Mouse (Mus musculus) spleen, adult 2 months (tissue): ENCODE data around the gene Marc2.

ENCODE experiments used
- CTCF ChIP-seq: fragments of 200-500 bp; IDR thresholded peaks from 2 replicates; pipeline ENCODE4 v1.5.1; 2011; ENCODE audit warnings: mild to moderate bottlenecking, inconsistent platforms; ENCODE audit not compliant: insufficient read depth, insufficient read length, insufficient replicate concordance; ENCODE audit errors: extremely low read depth
- POLR2A ChIP-seq: fragments of 200-500 bp; IDR thresholded peaks from 2 replicates; pipeline ENCODE4 v1.6.1; 2011; ENCODE audit warnings: low read depth, low read length, inconsistent platforms

DNA sequence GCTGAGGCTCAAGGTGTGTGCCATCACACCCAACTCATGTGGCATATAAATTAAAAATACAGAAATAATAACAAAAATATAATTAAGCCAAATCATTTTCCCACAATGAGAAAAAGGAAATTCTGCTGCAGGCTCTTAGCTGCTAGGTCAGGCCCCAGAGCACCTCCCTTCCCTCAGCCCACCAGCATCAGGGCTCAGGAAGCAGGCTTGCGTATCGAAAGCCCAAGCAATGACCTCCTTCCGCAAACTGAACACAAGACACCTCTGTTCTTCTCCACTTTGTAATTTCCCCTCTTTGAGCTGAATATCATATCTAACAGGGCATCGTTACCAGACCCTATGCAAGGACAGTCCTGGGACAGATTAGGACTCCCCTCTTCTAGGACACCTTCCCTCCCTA, 40.5 kb downstream of the Marc2 start:
- TF ChIP-seq POLR2A (no peak), CTCF (no peak)
